Mouse (Mus musculus): ENCODE results near the gene Gm7879.

GRCm38 (mm10) chr5:43923933-43924332, 11.0 kb downstream of the Gm7879 start:
- TF ChIP-seq GATA1 (IDR thresholded peaks at IDR 0.05; ENCODE audit: borderline replicate concordance, low read length) (no peak), FLI1 (IDR thresholded peaks at IDR 0.05; ENCODE audit: low read length) (no peak)
